Mouse (Mus musculus): Measurements from ENCODE around the gene 4933402N03Rik.

DNA sequence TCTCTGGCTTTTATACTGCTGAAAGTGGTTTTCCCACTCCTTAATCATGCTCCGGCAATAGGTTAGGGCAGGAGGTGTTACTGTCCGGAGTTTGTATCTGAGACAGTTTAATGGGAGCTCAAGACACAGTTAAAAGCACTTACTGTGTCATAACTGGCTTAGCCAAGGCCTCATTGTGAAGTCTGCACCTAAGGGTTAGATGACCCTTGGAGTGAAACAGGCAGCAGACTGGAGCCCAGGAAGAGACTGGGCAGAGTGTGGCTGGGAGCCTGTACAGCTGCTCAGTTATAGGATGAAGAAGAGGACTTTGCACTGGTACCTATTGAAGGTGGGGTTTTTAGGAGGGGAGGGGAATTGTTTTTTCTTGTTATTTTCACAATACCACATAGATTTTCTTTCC is at the start of gene 4933402N03Rik:
- no peak for TF ChIP-seq CTCF (IDR thresholded peaks at IDR 0.05; ENCODE audit: control insufficient read depth, insufficient read depth, low read length)
- no peak for TF ChIP-seq POLR2A (IDR thresholded peaks at IDR 0.05; ENCODE audit: borderline replicate concordance, control insufficient read depth, low read depth, low read length)

Measured in bone marrow, adult 2 months (tissue).